Mouse (Mus musculus) thymus, postnatal 0 days (tissue): ENCODE data around the gene Cacna1c. TPM values are rescaled to one million over a fixed set of nuclear protein-coding genes. Genes with fewer than 3 reads are reported as not detected.

Experiments used
- DNase-seq: peaks from one replicate; pipeline ENCODE4 v3.0.0-alpha.2; 2015; ENCODE audit warnings: low spot score
- polyA plus RNA-seq: library from polyadenylated mRNA; unstranded; fragments of >200 nt; fragmentation: Nextera tagmentation; extraction: Ambion mirVana; gene quantifications from 2 replicates; pipeline ENCODE4 v1.2.1, GENCODE M21; 2015

Gene Cacna1c
- polyA plus RNA-seq, 1 experiment from 2014 or later: 0.96 TPM

- no peak for DNase-seq
Observed at GRCm38 (mm10) chr6:118819657-118820056, 376.6 kb downstream of the Cacna1c start.

DNA sequence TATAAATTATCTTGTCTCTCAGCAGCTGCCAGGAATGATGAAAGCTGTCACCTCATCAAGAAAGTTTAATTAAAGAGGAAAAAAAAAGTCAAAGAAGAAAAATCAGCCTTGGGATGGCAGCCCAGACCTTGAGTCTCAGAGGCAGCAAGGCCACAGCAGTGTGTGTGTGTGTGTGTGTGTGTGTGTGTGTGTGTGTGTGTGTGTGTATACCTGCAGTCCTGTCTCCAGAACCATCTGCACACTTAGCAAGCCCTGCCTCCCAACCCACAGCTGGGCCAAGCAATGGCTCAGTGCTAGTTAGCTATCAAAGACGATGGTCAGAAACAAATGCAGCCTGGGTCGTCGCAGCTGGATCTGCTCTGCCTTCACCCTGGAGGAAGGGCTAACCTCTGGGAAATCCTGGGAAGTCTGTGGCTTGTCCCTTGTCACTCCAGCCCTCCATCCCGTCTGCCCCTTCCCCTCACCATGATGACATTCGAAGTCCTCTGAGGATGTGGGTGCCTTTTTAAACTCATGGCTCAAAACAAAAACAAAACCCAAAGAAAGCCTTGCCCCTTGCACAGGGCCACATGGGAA is 378.2 kb downstream of the Cacna1c start:
- DNase-seq: no peak

DNA sequence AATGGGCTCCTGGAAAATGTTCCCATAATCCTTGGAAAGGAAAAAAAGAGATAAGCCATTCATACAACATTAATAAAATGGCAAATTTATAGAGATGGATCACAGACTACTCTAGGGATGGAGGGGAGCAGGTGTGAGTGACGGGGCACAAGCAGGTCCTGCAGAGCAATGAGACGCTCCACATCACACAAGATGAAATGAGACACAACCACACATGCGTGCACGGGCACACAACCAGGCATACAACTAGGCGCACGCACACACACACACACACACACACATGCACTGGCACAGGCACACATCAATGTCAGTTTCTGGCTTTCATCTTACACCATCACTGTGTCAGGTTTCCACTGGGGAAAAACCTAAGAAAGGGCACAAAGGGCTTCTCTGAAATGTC is 380.0 kb downstream of the Cacna1c start:
- no peak for DNase-seq

DNA sequence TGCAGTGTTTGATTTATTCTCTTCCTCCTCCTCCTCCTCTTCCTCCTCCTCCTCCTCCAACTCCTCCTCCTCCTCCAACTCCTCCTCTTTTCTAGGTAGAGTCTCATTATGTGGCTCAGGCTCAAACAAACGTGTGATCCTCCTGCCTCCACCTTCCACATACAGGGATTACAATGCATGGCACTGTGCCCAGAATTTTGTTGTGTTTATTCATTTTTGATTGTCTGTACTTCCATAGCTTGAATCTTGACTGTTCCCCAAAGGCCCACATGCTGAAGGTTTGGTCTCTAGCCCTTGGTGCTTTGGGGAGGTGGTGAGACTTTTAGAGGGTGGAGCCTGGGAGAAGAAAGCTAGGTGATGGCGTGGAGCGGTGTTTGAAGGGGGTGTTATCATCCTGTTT is 383.7 kb downstream of the Cacna1c start:
- no peak for DNase-seq

DNA sequence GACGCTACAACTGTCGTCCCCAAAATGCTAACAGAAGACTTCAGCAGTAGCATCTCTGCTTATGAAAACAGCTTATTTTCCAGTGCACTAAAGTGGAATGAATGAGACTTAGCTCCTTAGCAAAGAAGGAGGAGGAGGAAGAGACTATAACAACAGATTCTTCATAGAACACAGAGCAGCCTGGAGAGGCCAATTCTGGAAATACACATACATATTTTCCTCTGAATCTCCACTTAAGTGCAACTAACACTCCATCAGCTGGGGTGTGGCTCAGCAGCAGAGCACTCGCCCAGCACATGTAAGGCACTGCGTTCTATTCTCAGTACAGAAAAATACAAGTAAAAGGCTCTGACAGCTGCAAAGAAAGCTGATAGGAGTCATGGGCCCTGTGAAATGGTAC is 384.2 kb downstream of the Cacna1c start:
- no peak for DNase-seq

GRCm38 (mm10) chr6:118810834-118811233 is 385.4 kb downstream of the Cacna1c start:
- DNase-seq: no peak

DNA sequence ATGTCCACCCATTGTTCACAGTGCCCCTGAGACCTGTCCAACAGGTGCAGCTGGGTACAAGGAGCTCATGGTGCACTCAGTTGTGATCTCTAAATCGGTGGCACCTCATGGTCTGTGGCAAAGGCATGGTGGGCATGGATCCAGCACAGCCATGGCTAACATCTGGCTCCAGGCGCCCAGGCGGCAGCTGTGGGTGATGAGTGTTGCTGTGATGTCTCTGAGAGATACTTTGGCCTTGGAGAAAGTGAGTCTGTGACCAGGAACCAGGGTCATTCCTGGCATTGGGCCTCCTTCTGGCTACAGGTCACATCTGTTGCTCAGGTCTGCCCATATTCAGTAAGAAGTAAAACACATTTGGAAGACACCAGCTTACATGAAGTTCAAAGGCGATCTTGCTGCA is 391.1 kb downstream of the Cacna1c start:
- DNase-seq: no peak

DNA sequence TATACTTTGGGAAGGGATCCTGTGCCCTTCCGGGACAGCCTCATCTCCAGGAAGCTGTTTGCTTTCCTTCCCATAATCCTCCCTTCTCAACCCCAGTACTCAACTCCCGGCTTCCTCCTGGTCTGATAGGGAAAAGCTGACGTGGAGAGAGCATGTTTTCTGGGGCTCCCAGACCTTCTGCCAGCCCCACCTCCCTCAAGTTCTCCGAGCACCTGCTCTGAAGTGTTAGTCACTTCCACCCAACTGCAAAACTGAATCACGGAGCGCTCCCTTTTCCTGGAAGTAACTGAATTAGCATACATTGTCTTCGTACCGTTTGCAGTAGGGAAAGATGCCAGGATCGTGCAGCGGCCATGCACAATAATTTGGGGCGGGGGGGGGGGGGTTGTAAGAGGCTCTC is 393.9 kb downstream of the Cacna1c start:
- no peak for DNase-seq

- no peak for DNase-seq
Observed at GRCm38 (mm10) chr6:118796393-118796792, 399.8 kb downstream of the Cacna1c start.

DNA sequence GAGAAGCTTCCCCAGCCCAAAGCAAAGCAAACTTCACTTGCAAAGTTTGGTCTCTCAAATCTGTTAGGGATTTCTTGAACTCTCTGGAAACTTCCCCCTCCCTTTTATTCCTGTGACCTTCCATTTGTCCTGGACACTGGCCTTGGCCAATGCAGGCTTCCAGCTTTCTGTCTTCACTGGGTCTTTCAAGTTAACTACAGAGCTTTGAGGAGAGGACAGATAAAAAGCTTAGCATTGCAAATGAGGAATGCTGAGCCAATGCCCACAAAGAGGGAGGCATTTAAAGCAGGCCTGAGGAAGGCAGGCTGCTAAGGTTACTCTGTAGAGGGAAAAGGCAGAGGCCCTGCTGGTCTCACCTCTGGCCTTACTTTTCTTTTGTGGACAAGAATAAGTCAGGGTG is 400.5 kb downstream of the Cacna1c start:
- no peak for DNase-seq

DNA sequence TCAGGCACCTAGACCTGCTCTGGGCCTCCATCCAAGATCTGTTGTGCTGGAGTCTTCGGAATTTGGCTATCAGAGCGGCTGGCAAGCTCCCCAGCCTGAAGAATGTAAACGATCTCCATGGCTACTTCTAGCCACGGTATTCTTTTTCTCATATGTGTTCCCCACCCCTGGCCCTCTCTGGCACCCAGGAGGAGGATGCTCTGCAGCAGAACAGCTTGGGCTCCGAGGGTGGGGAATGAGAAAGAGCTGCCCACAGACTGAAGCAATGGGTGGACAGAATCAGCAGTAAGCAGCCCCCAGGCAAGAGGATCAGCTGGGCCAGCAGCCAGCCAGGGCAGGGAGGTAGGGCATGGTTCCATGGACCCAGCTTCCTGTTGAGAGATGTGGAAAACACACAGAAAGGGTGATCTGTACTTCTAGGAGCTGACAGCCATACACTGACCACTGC is 404.3 kb downstream of the Cacna1c start:
- no peak for DNase-seq

GRCm38 (mm10) chr6:118787933-118788332 is 408.3 kb downstream of the Cacna1c start:
- DNase-seq: no peak

DNA sequence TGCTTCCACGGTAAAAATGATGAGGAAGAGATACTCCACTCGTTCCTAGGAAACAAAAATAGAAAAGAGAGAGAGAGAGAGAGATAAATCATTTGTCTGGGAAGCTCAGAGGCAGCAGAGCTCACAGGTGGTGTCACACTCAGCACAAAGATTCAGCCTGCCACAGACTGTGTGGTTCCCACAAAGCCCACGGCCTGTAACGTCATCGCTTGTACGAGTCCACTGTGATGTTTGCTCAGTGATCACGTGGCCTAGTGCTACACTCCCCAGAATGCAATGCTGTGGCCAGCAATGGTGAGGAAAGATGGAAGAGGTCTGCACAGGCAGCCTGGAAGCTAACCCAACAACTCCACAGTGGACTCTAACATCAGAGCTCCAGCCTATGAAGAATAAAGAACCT is 415.9 kb downstream of the Cacna1c start:
- no peak for DNase-seq

GRCm38 (mm10) chr6:118779201-118779600 is 417.0 kb downstream of the Cacna1c start:
- no peak for DNase-seq

DNA sequence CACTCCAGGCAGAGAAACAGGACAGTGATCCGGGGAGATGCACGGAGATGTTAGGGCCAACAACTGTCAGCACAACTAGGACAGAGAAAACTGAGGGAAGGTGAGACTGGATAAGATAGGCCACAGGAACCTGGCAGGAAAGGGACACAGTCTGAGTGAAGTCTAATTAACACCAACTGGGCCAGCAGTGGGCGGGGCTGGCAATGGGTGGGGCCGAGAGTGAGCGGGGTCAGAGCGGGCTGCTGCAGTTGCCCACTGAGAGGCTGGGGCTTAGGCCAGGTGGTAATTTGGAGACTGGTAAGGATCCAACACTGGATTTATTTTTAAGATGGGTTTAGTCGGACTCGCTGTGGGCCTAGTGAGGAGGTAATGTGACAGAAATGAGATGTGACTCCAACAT is 418.8 kb downstream of the Cacna1c start:
- no peak for DNase-seq

GRCm38 (mm10) chr6:118776459-118776858 is 419.8 kb downstream of the Cacna1c start:
- no peak for DNase-seq

- no peak for DNase-seq
Observed at GRCm38 (mm10) chr6:118772581-118772980, 423.6 kb downstream of the Cacna1c start.

DNA sequence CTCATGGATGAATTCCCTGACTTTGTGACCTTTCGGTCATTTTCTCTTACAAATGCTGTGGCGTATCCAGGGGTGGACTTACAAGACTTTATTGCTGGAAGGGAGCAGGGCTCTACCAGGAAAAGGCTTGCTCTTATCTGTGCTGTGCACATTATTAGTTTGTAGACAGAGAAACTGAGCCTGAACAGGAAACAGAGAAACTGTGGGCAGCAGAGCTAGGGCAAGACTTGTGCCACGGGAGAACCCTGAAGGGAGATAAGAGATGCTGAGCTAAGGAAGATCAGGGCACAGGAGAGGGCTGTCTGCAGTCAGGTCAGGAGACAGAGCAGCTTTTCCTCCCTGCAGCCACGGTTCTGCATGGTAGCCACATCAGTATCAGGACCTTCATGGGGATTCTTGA is 425.1 kb downstream of the Cacna1c start:
- no peak for DNase-seq

- no peak for DNase-seq
Observed at GRCm38 (mm10) chr6:118770396-118770795, 425.8 kb downstream of the Cacna1c start.

DNA sequence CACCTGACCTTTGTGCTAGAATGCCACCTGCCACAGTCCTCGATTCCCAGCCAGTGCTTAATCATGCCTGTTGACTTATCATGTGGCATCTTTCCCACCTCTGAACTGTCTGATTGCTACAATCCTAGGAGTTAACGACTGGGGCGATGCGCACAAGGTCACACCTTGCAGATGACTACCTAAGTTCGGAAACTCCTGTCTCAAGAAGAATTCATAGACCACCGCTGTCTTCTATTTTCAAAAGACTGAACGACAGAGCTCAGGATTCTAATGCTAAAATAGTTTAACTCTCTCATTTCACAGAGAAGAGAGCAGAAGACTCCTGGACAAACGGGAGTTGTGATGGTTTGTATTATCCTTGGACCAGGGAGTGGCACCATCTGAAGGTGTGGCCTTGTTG is 426.4 kb downstream of the Cacna1c start:
- no peak for DNase-seq

DNA sequence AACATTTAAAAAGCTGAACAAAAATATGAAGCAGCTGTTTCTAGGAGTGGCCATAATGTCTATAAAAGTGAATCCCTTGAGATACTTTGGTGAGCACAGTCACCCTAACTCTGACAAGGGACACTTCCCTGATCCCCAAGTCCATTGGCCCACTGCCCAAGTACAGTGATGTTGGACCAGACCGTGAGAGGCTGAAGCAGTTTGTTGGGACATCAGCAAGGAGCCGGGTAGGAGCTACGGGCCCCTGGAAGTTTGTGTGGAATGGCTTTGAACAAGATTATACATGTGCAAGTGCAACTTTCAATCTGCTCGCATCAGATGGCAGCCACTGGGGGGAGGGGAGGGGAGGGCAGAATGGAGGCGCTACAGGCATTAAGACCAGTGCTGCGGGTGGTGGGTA is 428.5 kb downstream of the Cacna1c start:
- no peak for DNase-seq

DNA sequence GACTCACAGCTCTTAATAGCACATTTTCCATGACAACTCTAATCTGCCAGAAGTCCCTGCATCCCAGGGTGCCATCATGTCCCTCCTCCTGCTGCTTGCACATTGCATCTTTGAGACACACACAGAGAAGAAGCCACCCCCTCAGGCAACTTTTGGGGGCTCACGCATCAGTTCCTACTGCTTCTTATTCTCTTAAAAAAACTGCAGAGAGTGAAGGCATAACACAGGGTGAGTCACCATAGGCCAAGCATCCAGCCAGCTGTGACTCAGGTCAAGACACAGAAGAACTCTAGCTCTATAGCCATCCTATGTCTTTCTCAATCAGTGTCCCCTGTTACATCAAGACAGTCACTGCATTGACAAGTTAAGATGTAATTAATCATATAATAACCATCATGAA is 431.0 kb downstream of the Cacna1c start:
- no peak for DNase-seq

GRCm38 (mm10) chr6:118759015-118759414 is 437.2 kb downstream of the Cacna1c start:
- DNase-seq: no peak

DNA sequence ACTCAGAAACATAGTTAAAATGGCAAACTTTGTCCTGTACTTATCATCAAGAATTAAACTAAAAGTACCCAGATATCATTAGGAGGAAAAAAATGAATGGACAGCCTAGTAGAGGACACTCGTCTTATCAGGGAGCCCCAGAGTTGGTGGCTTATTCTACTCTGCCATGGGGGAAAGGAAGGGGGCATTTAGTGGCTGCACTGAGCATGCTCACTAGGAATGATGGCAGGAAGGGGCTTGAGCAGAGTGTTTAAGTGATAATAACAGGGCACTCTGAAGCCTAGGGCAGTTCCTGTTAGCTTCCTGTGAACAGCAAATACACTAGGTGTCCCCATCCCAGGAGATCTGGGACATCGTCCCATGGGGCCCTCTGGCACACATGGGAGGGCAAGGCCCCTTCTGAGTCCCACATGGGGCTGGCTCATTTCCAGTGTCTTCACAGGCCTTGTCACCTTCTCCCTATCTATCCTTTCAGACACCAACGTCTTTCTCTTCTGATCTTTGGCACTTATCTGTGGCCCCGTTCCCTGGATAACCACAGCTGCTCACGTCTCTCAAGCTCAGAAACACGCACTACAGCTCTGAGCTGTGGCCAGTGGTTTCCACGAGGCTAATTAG is 437.8 kb downstream of the Cacna1c start:
- DNase-seq: no peak
